Mouse (Mus musculus) megakaryocyte, embryonic 14.5 days (primary cell): ENCODE measurements around the gene B3gnt6.

Source experiments
- FLI1 ChIP-seq: IDR thresholded peaks from 2 replicates; pipeline ENCODE4 v1.6.1; 2012; ENCODE audit warnings: low read length, inconsistent platforms, mixed read lengths
- GATA1 ChIP-seq: IDR thresholded peaks from 3 replicates; pipeline ENCODE4 v1.6.1; 2012; ENCODE audit warnings: mixed read lengths, low read length, inconsistent platforms, borderline replicate concordance

GRCm38 (mm10) chr7:98188680-98189079, 10.6 kb downstream of the B3gnt6 start:
- no peak for TF ChIP-seq GATA1
- TF ChIP-seq FLI1 = no peak
